In the genomic region with DNA sequence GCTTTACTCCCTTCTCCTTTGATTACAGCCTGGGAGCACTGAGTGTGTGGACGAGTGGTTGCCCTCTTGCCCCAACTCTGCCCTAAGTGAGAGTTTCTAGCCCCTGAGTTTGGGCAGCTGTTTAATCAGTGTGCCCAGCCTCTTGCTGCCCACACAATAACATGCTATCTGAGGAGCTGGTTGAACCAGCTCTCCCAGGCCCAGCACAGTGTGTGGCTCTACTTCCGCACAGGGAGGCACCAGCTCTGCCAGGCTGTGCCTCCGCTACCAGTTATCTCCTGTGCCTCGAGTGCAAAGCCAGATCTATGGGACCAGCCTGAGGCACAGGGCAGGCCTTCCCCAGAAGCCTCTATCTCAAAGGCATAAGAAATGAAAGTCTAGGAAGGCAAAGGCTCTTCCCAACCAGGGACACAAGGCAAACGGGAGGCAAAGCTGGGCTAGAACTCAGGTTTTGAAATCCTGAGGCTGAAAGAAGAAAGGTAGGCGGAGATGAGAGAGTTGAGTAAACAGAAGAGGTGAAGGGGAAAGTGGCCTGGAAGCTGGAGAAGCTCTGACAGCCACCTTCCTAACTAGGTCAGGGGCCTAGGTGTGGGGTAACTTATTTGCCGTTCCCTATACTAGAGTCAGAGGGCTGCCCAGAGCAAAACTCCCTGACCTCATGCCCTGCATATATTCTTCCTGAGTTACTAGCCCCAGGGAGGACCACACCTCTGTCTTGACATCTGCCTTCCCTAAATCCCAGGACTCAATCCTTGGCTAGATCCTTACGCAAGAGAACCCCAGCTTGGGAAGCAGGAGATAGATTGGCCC, we compare ENCODE assay signal across 8 mouse cellular contexts. TPM values are rescaled to one million over a fixed set of nuclear protein-coding genes. Genes with fewer than 3 reads are reported as not detected.
DNase-seq lines count a peak whose midpoint lies in the region; ATAC-seq lines count a peak whose summit lies in the region.

No protein-coding gene starts in this region.

- peaks cover 11% of the 10 kb centered on the region for H3K36me3 ChIP-seq in forebrain, embryonic 13.5 days (ENCODE audit: poor library complexity, severe bottlenecking)
- peaks cover 68% of the 10 kb centered on the region for H3K36me3 ChIP-seq in limb, embryonic 12.5 days
- H3K36me3 ChIP-seq in neural tube, embryonic 14.5 days (ENCODE audit: control insufficient read depth, insufficient read depth, low read length) = no peaks in the 10 kb centered on the region

- peaks cover 54% of the 10 kb centered on the region for H3K4me1 ChIP-seq in forebrain, embryonic 13.5 days
- peaks cover 49% of the 10 kb centered on the region for H3K4me1 ChIP-seq in limb, embryonic 12.5 days (replicated peaks)
- H3K4me1 ChIP-seq in neural tube, embryonic 14.5 days (ENCODE audit: control insufficient read depth, insufficient read depth, low read length) = peaks cover 22% of the 10 kb centered on the region

- no peaks in the 10 kb centered on the region for H3K27me3 ChIP-seq in forebrain, embryonic 13.5 days
- H3K27me3 ChIP-seq in limb, embryonic 12.5 days = no peaks in the 10 kb centered on the region
- H3K27me3 ChIP-seq in neural tube, embryonic 14.5 days (ENCODE audit: control insufficient read depth, insufficient read depth, low read length) = no peaks in the 10 kb centered on the region

- peak; percentile 52 to 65 for DNase-seq in lung, adult 18-20 months
- no peak for DNase-seq in lung, postnatal 25 days (ENCODE audit: low spot score)
- no peak for DNase-seq in ovary, adult 18-20 months (ENCODE audit: low spot score)
- no peak for DNase-seq in cerebellum, adult 11-12 months
- no peak for DNase-seq in left cerebral cortex, adult 9 months (ENCODE audit: low spot score in 2 of 2)

- 78% methylated on average over 8 of the region's 8 CpGs for WGBS in forebrain, embryonic 13.5 days
- WGBS in limb, embryonic 12.5 days = 70% methylated on average over 8 of the region's 8 CpGs
- 75% methylated on average over 8 of the region's 8 CpGs for WGBS in neural tube, embryonic 14.5 days

- peak overlapping the region; percentile 49 for H3K9ac ChIP-seq in forebrain, embryonic 13.5 days
- peak overlapping the region; percentile 60 for H3K9ac ChIP-seq in limb, embryonic 12.5 days (replicated peaks)
- no peak overlapping the region for H3K9ac ChIP-seq in neural tube, embryonic 14.5 days (replicated peaks; ENCODE audit: low read depth, low read length)

- H3K4me2 ChIP-seq in forebrain, embryonic 13.5 days = peak overlapping the region; percentile 49
- peak overlapping the region; percentile 83 for H3K4me2 ChIP-seq in limb, embryonic 12.5 days
- H3K4me2 ChIP-seq in neural tube, embryonic 14.5 days (ENCODE audit: low read depth, low read length) = peak overlapping the region; percentile 32

- H3K4me3 ChIP-seq in forebrain, embryonic 13.5 days = peak overlapping the region; percentile 15
- H3K4me3 ChIP-seq in limb, embryonic 12.5 days (replicated peaks) = peak overlapping the region; percentile 59
- peak overlapping the region; percentile 5; the same call in 1 of the 2 replicates for H3K4me3 ChIP-seq in neural tube, embryonic 14.5 days (ENCODE audit: low read depth, low read length)

- no peak for ATAC-seq in forebrain, embryonic 13.5 days
- no peak for ATAC-seq in limb, embryonic 12.5 days (ENCODE audit: insufficient number of reproducible peaks, insufficient read depth, low FRiP score, low TSS enrichment, low read depth)
- no peak for ATAC-seq in neural tube, embryonic 14.5 days (ENCODE audit: low read depth)

- H3K9me3 ChIP-seq in forebrain, embryonic 13.5 days (replicated peaks) = peaks cover 4% of the 10 kb centered on the region; the same call in 1 of the 2 replicates
- peaks cover 4% of the 10 kb centered on the region; the same call in 1 of the 2 replicates for H3K9me3 ChIP-seq in limb, embryonic 12.5 days
- no peaks in the 10 kb centered on the region for H3K9me3 ChIP-seq in neural tube, embryonic 14.5 days (ENCODE audit: control insufficient read depth, low read length)

- H3K27ac ChIP-seq in forebrain, embryonic 13.5 days = no peak overlapping the region
- H3K27ac ChIP-seq in limb, embryonic 12.5 days = no peak overlapping the region; the same call in 1 of the 2 replicates
- H3K27ac ChIP-seq in neural tube, embryonic 14.5 days (ENCODE audit: low read depth, low read length) = no peak overlapping the region

RNA-seq across cellular contexts. Expression of a gene that starts 4.1 kb away (rescaled TPM):
- 2.6 TPM in 2 replicates for polyA plus RNA-seq in forebrain, embryonic 13.5 days (2015; fragmentation: Nextera tagmentation; extraction: Ambion mirVana)
- polyA plus RNA-seq in limb, embryonic 12.5 days (2016; fragmentation: Nextera tagmentation; extraction: Ambion mirVana) = 12.2 and 14.1 TPM in 2 replicates
- 1.3 and 2.1 TPM in 2 replicates for polyA plus RNA-seq in neural tube, embryonic 14.5 days (2014; fragmentation: Nextera tagmentation; extraction: Ambion mirVana)

RNA-seq across cellular contexts. Expression of a gene that starts 13.2 kb away (rescaled TPM):
- polyA plus RNA-seq in forebrain, embryonic 13.5 days (2015; fragmentation: Nextera tagmentation; extraction: Ambion mirVana) = 86.6 and 89.0 TPM in 2 replicates
- 77.9 and 80.1 TPM in 2 replicates for polyA plus RNA-seq in limb, embryonic 12.5 days (2016; fragmentation: Nextera tagmentation; extraction: Ambion mirVana)
- polyA plus RNA-seq in neural tube, embryonic 14.5 days (2014; fragmentation: Nextera tagmentation; extraction: Ambion mirVana) = 71.3 and 74.1 TPM in 2 replicates

RNA-seq across cellular contexts. Expression of a gene that starts 26.6 kb away (rescaled TPM):
- 30.0 and 33.7 TPM in 2 replicates for polyA plus RNA-seq in forebrain, embryonic 13.5 days (2015; fragmentation: Nextera tagmentation; extraction: Ambion mirVana)
- 27.1 and 29.2 TPM in 2 replicates for polyA plus RNA-seq in limb, embryonic 12.5 days (2016; fragmentation: Nextera tagmentation; extraction: Ambion mirVana)
- polyA plus RNA-seq in neural tube, embryonic 14.5 days (2014; fragmentation: Nextera tagmentation; extraction: Ambion mirVana) = 25.5 and 25.9 TPM in 2 replicates

RNA-seq across cellular contexts. Expression of a gene that starts 59.2 kb away (rescaled TPM):
- polyA plus RNA-seq in forebrain, embryonic 13.5 days (2015; fragmentation: Nextera tagmentation; extraction: Ambion mirVana) = 3.0 and 3.1 TPM in 2 replicates
- polyA plus RNA-seq in limb, embryonic 12.5 days (2016; fragmentation: Nextera tagmentation; extraction: Ambion mirVana) = 13.8 and 17.5 TPM in 2 replicates
- polyA plus RNA-seq in neural tube, embryonic 14.5 days (2014; fragmentation: Nextera tagmentation; extraction: Ambion mirVana) = 6.1 and 6.7 TPM in 2 replicates

RNA-seq across cellular contexts. Expression of a gene that starts 59.6 kb away (rescaled TPM):
- 0.44 TPM in 1 of 2 replicates, not detected in the other for polyA plus RNA-seq in forebrain, embryonic 13.5 days (2015; fragmentation: Nextera tagmentation; extraction: Ambion mirVana)
- polyA plus RNA-seq in limb, embryonic 12.5 days (2016; fragmentation: Nextera tagmentation; extraction: Ambion mirVana) = 0.52 and 0.53 TPM in 2 replicates
- 0.32 TPM in 1 of 2 replicates, not detected in the other for polyA plus RNA-seq in neural tube, embryonic 14.5 days (2014; fragmentation: Nextera tagmentation; extraction: Ambion mirVana)

Comparison
In these comparisons a context has a peak if more than half of its experiments do, and no peak if none do; other contexts are left out.
1. DNase-seq: peak in lung, adult 18-20 months (2 of 2); none in lung, postnatal 25 days (single experiment), ovary, adult 18-20 months (single experiment), cerebellum, adult 11-12 months (single experiment) and left cerebral cortex, adult 9 months (0 of 2).
2. H3K4me2 ChIP-seq: peak in every context shown above with its lines; median percentile 83 in limb, embryonic 12.5 days; 49 in forebrain, embryonic 13.5 days; 32 in neural tube, embryonic 14.5 days.
3. H3K4me3 ChIP-seq: peak in every context shown above with its lines; median percentile 59 in limb, embryonic 12.5 days; 15 in forebrain, embryonic 13.5 days; 5 in neural tube, embryonic 14.5 days.